Mouse (Mus musculus): Measurements from ENCODE around the gene Erich3. TPM values are rescaled to one million over a fixed set of nuclear protein-coding genes. Genes with fewer than 3 reads are reported as not detected.

Erich3 gene
- total and polyA plus RNA-seq, 3 experiments: 0.42 to 2.3 (median 1.9) TPM

GRCm38 (mm10) chr3:154663976-154664581 lies 420 bp downstream of the Erich3 start:
- TF ChIP-seq TCF12 (IDR thresholded peaks at IDR 0.05; ENCODE audit: low read depth, low read length): peak; percentile 42; the same call in 1 of the 2 replicates
- 0 out of 2 replicates have a peak, but pooled peaks have one; percentile 38 for TF ChIP-seq UBTF (IDR thresholded peaks at IDR 0.05; ENCODE audit: low read depth, low read length)
- TF ChIP-seq HCFC1 (IDR thresholded peaks at IDR 0.05; ENCODE audit: low read depth, low read length): no peak
- no peak for TF ChIP-seq CHD1 (IDR thresholded peaks at IDR 0.05; ENCODE audit: low read depth, low read length)
- no peak for TF ChIP-seq MYC (IDR thresholded peaks at IDR 0.05; ENCODE audit: low read depth, low read length)
- 0 out of 2 replicates have a peak, but pooled peaks have one; percentile 4 for TF ChIP-seq IRF4 (IDR thresholded peaks at IDR 0.05; ENCODE audit: low read depth, low read length)
- TF ChIP-seq SIN3A (IDR thresholded peaks at IDR 0.05; ENCODE audit: low read length): no peak
- DNase-seq (ENCODE audit: extremely low read depth): peak; percentile 58
- peaks cover 7% of the 10 kb centered on the region for H3K27me3 ChIP-seq (replicated peaks)

GRCm38 (mm10) chr3:154664636-154665035 lies 977 bp downstream of the Erich3 start:
- dilution Hi-C loops (cut with MboI; ENCODE audit: extremely low pct_ligation_motif_present, extremely low pct_unique_long_range_greater_than_20kb, low sequenced_read_pairs) (no loop called here), in situ Hi-C loops (cut with MboI; ENCODE audit: low pct_ligation_motif_present, low pct_unique_long_range_greater_than_20kb, low sequenced_read_pairs) (loop anchor here (25.0 kb wide), 2 partner anchors 223 to 573 kb away; no protein-coding TSS in a partner anchor)
- Histone ChIP-seq H3K9me3 (replicated peaks; ENCODE audit: low read length) (no peaks in the 10 kb centered on the region), H3K9ac (ENCODE audit: insufficient read depth, low read depth) (no peak overlapping the region), H3K79me2 (replicated peaks; ENCODE audit: control insufficient read depth, extremely low read depth, insufficient read depth, poor library complexity, severe bottlenecking) (no peaks in the 10 kb centered on the region), H3K4me2 (ENCODE audit: insufficient read depth, low read depth, poor library complexity, severe bottlenecking) (no peak overlapping the region), H3K27ac (ENCODE audit: insufficient read depth, low read depth) (no peak overlapping the region), H3K4me3 (replicated peaks in 1 of 3; ENCODE audit: low read depth in 2 of 3, low read length in 2 of 3, poor library complexity in 1 of 3) (no peak overlapping the region), H3K4me1 (ENCODE audit: control insufficient read depth in 1 of 2, insufficient read depth in 2 of 2) (peaks cover 9 to 41% of the 10 kb centered on the region in 2 experiments; a peak in 2 of 4 replicates), H3K27me3 (replicated peaks) (peaks cover 7% of the 10 kb centered on the region), H3K36me3 (replicated peaks in 1 of 2; ENCODE audit: control insufficient read depth in 1 of 2, insufficient read depth in 1 of 2, low read length in 1 of 2) (no peaks in the 10 kb centered on the region)
- TF ChIP-seq USF2 (conservative IDR thresholded peaks at IDR 0.05; ENCODE audit: low read depth, low read length) (no peak), MAZ (IDR thresholded peaks at IDR 0.05; ENCODE audit: low read depth, low read length) (no peak)
- DNase-seq (ENCODE audit: extremely low read depth): no peak

More at GRCm38 (mm10) chr3:154663976-154664581, 420 bp downstream of the Erich3 start:
- Histone ChIP-seq H3K4me2 (ENCODE audit: insufficient read depth, low read depth, poor library complexity, severe bottlenecking) (0 out of 2 replicates have a peak overlapping the region, but pooled peaks have one; percentile 3), H3K9me3 (replicated peaks; ENCODE audit: low read length) (no peaks in the 10 kb centered on the region), H3K9ac (ENCODE audit: insufficient read depth, low read depth) (no peak overlapping the region), H3K79me2 (replicated peaks; ENCODE audit: control insufficient read depth, extremely low read depth, insufficient read depth, poor library complexity, severe bottlenecking) (no peaks in the 10 kb centered on the region), H3K4me1 (ENCODE audit: control insufficient read depth in 1 of 2, insufficient read depth in 2 of 2) (peaks cover 9 to 41% of the 10 kb centered on the region in 2 experiments; a peak in 2 of 4 replicates), H3K4me3 (replicated peaks in 1 of 3; ENCODE audit: low read depth in 2 of 3, low read length in 2 of 3, poor library complexity in 1 of 3) (no peak overlapping the region), H3K36me3 (replicated peaks in 1 of 2; ENCODE audit: control insufficient read depth in 1 of 2, insufficient read depth in 1 of 2, low read length in 1 of 2) (no peaks in the 10 kb centered on the region), H3K27ac (ENCODE audit: insufficient read depth, low read depth) (no peak overlapping the region)
- in situ Hi-C loops (cut with MboI; ENCODE audit: low pct_ligation_motif_present, low pct_unique_long_range_greater_than_20kb, low sequenced_read_pairs): loop anchor here (25.0 kb wide), 2 partner anchors 223 to 573 kb away; no protein-coding TSS in a partner anchor
- dilution Hi-C loops (cut with MboI; ENCODE audit: extremely low pct_ligation_motif_present, extremely low pct_unique_long_range_greater_than_20kb, low sequenced_read_pairs): no loop called here

GRCm38 (mm10) chr3:154668485-154668884 lies 4.8 kb downstream of the Erich3 start:
- H3K79me2 ChIP-seq (replicated peaks; ENCODE audit: control insufficient read depth, extremely low read depth, insufficient read depth, poor library complexity, severe bottlenecking): no peaks in the 10 kb centered on the region
- no peak overlapping the region for H3K27ac ChIP-seq (ENCODE audit: insufficient read depth, low read depth)
- H3K4me3 ChIP-seq (replicated peaks in 1 of 3; ENCODE audit: low read depth in 2 of 3, low read length in 2 of 3, poor library complexity in 1 of 3): no peak overlapping the region
- H3K4me1 ChIP-seq (ENCODE audit: control insufficient read depth in 1 of 2, insufficient read depth in 2 of 2): peaks cover 6 to 37% of the 10 kb centered on the region in 2 experiments; a peak in 2 of 4 replicates
- in situ Hi-C loops (cut with MboI; ENCODE audit: low pct_ligation_motif_present, low pct_unique_long_range_greater_than_20kb, low sequenced_read_pairs) (loop anchor here (25.0 kb wide), 2 partner anchors 219 to 569 kb away; no protein-coding TSS in a partner anchor), dilution Hi-C loops (cut with MboI; ENCODE audit: extremely low pct_ligation_motif_present, extremely low pct_unique_long_range_greater_than_20kb, low sequenced_read_pairs) (no loop called here)
- H3K4me2 ChIP-seq (ENCODE audit: insufficient read depth, low read depth, poor library complexity, severe bottlenecking): no peak overlapping the region
- H3K9ac ChIP-seq (ENCODE audit: insufficient read depth, low read depth): no peak overlapping the region
- DNase-seq (ENCODE audit: extremely low read depth): no peak
- H3K36me3 ChIP-seq (replicated peaks in 1 of 2; ENCODE audit: control insufficient read depth in 1 of 2, insufficient read depth in 1 of 2, low read length in 1 of 2): no peaks in the 10 kb centered on the region
- TF ChIP-seq RAD21 (IDR thresholded peaks at IDR 0.05; ENCODE audit: low read depth, low read length) (no peak), PAX5 (IDR thresholded peaks at IDR 0.05; ENCODE audit: low read length) (no peak), CHD1 (IDR thresholded peaks at IDR 0.05; ENCODE audit: low read depth, low read length) (no peak), IRF4 (IDR thresholded peaks at IDR 0.05; ENCODE audit: low read depth, low read length) (no peak), ZNF384 (IDR thresholded peaks at IDR 0.05; ENCODE audit: low read depth, low read length) (no peak), CTCF (conservative IDR thresholded peaks at IDR 0.05 in 1 of 2, IDR thresholded peaks at IDR 0.05 in 1 of 2; ENCODE audit: low read depth in 2 of 2, low read length in 2 of 2) (no peak), MYC (IDR thresholded peaks at IDR 0.05; ENCODE audit: low read depth, low read length) (no peak), NELFE (IDR thresholded peaks at IDR 0.05; ENCODE audit: low read depth, low read length) (no peak), BHLHE40 (IDR thresholded peaks at IDR 0.05; ENCODE audit: low read depth, low read length) (no peak), KAT2A (IDR thresholded peaks at IDR 0.05; ENCODE audit: insufficient replicate concordance, low read length) (no peak), ZC3H11A (IDR thresholded peaks at IDR 0.05; ENCODE audit: low read depth, low read length) (no peak), MAX (IDR thresholded peaks at IDR 0.05; ENCODE audit: low read length) (no peak), MAFK (IDR thresholded peaks at IDR 0.05; ENCODE audit: insufficient replicate concordance, low read length) (no peak), UBTF (IDR thresholded peaks at IDR 0.05; ENCODE audit: low read depth, low read length) (no peak)
- H3K27me3 ChIP-seq (replicated peaks): peaks cover 7% of the 10 kb centered on the region
- no peaks in the 10 kb centered on the region for H3K9me3 ChIP-seq (replicated peaks; ENCODE audit: low read length)

Measured in CH12.LX (cell line).